Mouse (Mus musculus): ENCODE measurements around the gene Zfp607b.

Zfp607b gene

GRCm38 (mm10) chr7:27688815-27689612, at the start of gene Zfp607b:
Gene Zfp607b (plus strand): TSS chr7:27689340.
- peak; percentile 93 to 97 for DNase-seq (ENCODE audit: low spot score in 2 of 2)

GRCm38 (mm10) chr7:27644471-27644870, 44.7 kb upstream of the Zfp607b start:
- no peak for DNase-seq (ENCODE audit: low spot score in 2 of 2)

DNA sequence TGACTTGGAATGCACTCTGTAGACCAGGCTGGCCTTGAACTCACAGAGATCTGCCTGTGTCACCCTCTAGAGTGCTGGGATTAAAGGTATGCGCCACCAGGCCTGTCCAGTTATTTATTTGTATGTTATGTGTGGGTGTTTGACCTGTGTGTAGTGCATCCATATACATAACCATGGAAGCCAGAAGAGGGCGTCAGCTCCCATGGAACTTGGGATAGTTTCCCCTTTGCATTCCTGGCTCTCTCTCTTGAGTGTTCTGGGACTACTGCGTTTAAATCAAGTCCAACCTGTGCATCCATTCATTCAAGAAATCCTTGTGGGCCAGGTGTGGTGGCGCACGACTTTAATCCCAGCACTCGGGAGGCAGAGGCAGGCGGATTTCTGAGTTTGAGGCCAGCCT, 42.6 kb upstream of the Zfp607b start:
- DNase-seq (ENCODE audit: low spot score in 2 of 2): no peak

DNA sequence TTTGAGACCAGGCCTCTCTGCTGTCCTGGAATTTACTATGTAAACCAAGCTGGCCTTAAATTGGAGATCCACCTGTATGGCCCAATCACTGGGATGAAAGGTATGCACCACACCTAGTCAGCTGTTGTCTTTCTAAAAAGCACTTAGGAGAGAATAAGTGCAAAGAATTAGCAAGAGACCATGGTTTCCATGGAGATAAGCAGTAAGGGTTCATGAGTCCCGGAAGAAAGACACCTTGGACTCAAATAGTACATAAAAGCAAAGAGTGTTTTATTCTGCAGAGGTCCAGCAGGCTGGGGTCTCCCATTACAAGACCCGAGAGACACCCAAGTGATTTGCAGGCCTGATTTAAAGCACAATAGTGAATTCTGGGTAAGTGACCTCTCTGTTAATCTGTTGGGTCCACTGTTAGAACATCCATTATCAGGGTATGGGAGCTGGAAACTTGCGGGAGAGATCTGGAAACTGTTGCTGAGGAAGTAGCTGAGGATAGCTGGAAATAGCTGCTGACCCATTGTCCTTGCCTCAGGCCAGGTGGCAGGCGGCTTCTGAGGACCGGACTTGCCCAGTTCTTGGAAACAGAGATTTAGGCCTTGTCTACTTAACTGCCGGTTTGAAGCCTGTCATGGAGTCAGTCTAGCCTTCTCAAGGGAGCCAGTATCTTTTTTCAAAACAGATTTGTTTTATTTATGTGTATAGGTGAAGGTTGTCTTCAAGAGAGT, 41.7 kb upstream of the Zfp607b start:
- no peak for DNase-seq (ENCODE audit: low spot score in 2 of 2)

GRCm38 (mm10) chr7:27649723-27650122, 39.4 kb upstream of the Zfp607b start:
- no peak for DNase-seq (ENCODE audit: low spot score in 2 of 2)

DNA sequence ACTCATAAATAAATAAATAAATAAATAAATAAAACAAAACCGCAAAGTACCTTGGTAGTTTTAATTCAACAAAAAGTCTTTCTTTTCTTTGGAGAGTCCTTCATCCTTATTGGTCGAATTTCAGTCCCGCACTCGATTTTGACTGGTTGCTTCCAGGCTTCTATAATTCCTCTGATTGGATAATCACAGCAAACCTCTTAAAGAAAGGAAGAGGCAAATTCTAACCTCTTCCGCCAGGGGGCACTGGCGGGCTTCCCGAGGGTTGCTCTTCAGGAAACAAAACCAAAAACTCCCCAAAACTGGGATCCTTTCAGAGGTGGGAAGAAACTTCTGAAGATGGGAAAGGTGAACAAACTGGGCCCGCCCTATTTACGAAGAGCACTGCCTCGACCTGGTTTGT, 38.2 kb upstream of the Zfp607b start:
- peak; percentile 70 to 86 for DNase-seq (ENCODE audit: low spot score in 2 of 2)

DNA sequence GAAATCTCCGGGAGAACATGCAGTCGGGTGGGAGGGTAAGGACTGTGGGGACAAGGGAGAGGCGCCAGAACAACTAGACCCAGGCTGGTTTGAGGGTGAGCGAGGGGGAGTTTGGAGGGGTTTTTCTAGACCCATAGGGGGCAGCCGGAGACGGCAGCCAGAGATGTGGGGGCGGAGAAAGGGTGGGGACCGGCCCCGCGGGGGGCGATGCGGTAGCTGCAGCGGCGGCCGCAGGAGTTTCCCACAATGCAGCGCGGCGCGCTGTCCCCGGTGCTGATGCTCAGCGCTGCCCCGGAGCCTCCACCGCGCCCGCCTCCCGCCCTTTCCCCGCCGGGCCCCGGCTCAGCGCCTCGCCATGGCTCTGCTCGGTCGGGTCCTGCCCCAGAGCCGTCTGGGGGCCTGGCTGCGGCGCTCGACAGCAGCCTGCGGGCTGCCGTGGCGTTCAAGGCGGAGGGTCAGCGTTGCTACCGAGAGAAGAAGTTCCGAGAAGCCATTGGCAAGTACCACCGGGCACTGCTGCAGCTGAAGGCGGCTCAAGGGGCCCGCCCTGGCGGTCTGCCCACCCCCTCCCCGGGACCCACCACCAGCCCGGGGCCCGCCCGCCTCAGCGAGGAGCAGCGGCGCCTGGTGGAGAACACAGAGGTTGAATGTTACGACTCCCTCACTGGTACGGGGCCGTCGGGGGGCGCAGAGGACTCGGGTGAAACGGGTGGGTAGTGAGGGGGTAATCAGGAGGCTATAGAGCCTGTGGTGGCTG, 35.3 kb upstream of the Zfp607b start, which contains the start of gene Ttc9b:
Gene Ttc9b, plus strand, starts transcription at position 235 of the 757 bp plus-strand sequence.
- peak; percentile 85 to 86 for DNase-seq (ENCODE audit: low spot score in 2 of 2)

GRCm38 (mm10) chr7:27654607-27655276, 34.4 kb upstream of the Zfp607b start:
- DNase-seq (ENCODE audit: low spot score in 2 of 2): peak; percentile 65 to 82

DNA sequence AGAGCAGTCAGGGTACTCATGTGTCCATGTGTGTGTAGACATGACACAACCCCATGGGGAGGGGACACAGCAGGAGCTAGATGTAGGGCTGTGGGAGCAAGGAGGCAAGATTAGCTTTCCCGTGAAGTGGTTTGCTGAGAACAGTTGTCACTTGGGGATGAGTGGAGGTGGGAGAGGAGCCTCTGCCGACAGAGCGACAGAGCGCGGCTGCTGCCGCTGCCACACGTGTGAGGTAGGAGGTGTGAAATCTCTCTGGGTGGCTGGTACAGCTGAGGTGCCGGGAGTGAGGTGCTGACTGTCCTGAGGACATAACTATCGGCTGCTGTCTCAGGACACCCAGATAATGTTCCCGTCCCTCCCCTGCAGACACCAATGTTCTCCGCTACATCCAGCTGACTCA, 33.6 kb upstream of the Zfp607b start:
- peak; percentile 61 to 69 for DNase-seq (ENCODE audit: low spot score in 2 of 2)

DNA sequence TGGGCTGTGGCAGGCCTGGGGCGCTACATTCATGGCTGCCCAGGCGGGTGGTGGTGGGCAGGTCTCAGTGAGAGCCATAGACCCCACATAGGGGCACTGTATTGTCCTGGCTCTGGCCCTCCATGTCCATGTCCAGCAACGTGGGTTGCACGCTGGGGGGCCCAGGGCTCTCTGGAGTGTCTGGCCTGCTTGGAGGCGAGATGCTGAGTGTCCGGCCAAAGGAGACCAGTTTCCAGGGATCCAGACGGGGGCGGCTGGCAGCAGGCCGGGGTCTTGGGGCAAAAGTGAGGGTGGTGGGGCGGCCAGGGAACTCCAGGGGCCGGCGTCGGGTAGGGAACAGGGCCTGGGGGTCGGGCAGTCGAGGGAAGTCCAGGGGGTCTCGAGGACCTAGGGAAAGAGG, 32.5 kb upstream of the Zfp607b start:
- no peak for DNase-seq (ENCODE audit: low spot score in 2 of 2)

GRCm38 (mm10) chr7:27657824-27658395, 31.2 kb upstream of the Zfp607b start:
- DNase-seq (ENCODE audit: low spot score in 2 of 2): peak; percentile 30 to 40

DNA sequence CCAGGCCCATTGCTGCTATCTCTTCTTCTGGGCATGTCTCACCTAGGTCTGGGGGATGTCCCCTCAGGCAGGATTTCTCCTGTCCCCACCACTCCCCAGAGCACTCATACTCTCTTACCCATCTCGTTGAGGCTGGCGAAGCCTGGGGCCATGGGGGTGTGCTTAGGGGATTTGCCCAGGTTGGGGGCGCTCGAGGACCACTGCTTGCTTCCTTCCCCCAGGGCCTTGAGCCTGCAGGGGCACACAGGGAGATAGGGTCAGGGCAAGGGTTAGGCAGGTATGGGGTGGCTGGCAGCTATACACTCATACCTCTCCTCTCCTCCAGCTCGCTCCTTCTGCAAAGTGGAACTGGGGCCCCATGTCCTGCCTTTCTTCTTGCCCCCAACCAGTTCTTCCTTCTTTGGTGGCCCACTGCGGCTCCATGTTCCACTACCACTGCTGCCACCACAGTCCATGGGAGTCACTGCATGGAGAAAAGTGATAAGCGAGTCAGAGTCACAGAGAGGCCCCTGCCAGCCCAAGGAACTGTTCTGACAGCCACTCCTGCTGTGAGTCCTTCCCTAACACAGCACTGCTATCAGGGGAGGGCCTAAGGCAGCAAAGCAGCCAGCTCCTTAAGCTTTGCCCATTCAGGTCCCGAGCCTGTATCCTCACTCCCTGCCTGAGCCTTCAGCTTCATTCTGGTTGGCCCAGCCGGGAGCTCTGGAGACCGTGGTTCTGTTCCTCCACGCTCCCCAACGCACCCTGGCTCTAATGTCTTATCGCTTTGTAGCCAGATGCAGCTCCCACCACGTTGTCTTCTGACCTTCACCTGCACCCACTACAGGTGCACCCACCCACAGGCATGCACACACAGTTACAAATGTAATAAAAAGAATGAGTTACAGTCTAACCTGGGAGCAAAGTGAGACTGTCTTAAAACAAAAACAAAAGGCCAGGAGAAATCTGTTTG, 30.2 kb upstream of the Zfp607b start:
- DNase-seq (ENCODE audit: low spot score in 2 of 2): peak; percentile 36 to 46

DNA sequence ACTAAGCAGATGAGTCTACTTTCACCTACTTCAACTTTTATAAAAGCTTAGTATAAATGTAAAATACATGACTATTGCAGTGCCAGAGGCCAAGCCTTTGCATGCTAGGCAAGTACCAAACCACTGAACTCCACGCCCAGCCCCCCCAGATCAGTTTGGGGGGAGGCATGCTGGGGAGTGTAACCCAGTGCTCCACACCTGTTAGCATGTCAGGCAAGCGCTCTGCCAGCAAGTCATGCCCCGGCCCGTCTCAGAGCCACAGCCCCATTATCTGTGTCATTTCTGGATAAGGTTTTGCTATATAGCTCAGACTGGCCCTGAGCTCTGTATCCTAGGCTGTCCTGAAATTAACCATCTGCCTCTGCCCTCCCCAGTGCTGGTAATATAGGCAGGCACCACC, 27.1 kb upstream of the Zfp607b start:
- DNase-seq (ENCODE audit: low spot score in 2 of 2): no peak

DNA sequence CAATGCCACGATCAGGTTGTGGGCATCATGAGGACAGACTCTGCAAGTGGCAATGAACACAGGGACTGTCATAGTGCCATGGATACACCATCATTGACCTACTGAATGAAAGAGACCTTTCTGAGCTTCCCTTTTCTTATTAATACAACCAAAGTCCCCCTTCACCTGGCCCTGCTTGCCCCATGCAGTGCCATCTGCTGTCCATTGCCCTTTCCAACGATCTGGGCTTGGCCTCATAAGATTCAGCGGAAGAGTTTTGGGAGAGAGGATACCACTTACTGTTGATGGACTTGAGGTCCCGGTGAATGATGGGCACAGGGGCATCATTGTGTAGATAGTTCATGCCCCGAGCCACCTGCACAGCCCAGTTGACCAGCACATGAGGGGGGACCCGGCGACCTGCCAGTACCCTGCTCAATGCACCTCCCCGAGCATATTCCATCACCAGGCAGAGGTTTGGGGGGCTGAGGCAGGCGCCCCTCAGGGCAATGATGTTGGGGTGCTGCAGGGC, 16.0 kb upstream of the Zfp607b start:
- DNase-seq (ENCODE audit: low spot score in 2 of 2): no peak

DNA sequence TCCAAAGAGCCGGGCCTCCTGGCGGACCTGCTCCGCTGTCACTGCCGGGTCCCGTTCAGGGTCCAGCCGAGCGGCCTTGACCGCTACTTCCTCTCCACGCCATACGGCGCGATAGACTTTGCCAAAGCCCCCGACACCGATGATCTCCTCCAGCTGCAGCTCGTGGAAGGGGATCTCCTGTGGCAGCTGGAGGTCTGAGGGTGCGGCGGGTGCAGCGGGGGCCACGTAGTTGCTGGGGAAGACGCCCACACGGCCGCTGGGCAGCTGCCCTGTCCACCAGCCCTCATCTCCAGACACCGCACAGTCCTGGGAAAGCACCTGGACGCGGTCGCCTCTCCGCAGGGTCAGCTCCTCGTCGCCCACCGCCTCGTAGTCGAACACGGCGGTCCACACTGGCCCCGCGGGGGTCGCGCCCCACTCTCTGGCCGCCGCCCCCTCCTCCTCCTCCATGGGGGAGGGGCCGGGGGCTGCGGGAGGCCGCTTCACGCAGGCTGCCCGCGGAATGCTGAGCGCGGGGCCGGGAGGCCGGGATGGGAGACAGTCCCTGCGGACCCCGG, 15.5 kb upstream of the Zfp607b start:
- DNase-seq (ENCODE audit: low spot score in 2 of 2): no peak

GRCm38 (mm10) chr7:27674195-27674521, 15.0 kb upstream of the Zfp607b start:
- DNase-seq (ENCODE audit: low spot score in 2 of 2): no peak

GRCm38 (mm10) chr7:27674522-27675221, 14.5 kb upstream of the Zfp607b start, which contains the start of gene Map3k10:
Gene Map3k10 (minus strand): TSS chr7:27674598.
- peak; percentile 96 to 98 for DNase-seq (ENCODE audit: low spot score in 2 of 2)

DNA sequence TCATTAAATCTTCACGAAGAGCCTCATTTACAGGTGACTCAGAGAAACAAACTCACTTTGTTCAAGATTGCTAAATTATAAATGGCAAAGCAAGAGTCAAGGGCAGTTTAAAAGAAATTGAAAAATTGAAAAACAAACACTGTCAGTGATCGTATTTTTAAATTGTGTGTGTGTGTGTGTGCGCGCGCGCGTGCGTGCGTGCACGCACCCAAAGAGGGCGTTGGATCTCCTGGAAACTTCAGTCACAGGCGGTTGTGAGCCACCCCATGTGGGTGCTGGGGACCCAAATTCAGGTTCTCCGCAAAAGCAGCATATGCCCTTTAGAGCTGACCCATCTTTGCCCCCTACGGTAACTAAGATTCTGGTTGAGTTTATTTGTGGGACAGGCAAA, 13.9 kb upstream of the Zfp607b start:
- DNase-seq (ENCODE audit: low spot score in 2 of 2): no peak

DNA sequence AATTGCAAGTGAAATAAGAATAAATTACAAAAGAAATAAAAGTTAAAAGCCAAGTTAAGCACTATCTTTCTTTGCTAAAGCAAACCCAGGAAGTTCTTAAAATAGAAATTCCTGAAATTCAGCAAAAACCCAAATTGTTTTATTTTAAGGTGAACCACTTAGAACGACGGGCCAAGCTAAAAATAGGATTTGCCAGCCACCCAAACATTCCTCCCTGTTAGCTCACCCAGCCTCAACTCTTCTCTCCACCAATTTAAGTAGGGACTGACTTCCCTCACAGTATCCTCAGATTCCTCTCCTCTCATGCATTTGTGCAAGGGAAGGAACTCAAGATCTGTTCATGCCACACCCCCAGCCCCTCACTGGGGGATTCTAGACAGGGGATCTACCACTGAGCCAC, 5.9 kb upstream of the Zfp607b start:
- no peak for DNase-seq (ENCODE audit: low spot score in 2 of 2)

Measured in frontal cortex, postnatal 36 days (tissue).